Mouse (Mus musculus): Measurements from ENCODE around the gene Tmem217.

DNA sequence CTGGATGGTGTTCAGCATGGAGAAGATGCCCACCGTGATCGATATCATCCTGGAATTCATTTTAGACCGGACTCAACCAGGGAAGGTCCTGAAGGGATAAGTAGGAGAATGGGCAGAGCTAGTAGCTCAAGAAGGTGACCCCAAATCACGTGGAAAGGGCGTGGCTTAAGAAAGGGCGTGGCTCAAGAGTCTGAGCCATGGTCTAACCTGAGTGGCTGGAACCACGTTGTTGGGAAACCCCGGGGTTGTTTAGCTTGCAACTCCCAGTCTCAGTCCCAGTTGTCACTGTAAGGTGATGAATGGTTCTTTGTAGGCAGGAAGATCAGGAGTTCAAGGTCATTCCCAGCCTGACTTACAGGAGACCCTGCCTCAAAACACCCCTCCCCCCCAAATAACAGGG, 32.5 kb downstream of the Tmem217 start:
- TF ChIP-seq CTCF (conservative IDR thresholded peaks at IDR 0.05; ENCODE audit: low read length), result no peak
- no peak for TF ChIP-seq POU5F1 (IDR thresholded peaks at IDR 0.05; ENCODE audit: borderline replicate concordance, low read length)
- no peak for TF ChIP-seq NANOG (IDR thresholded peaks at IDR 0.05; ENCODE audit: borderline replicate concordance, low read length)

All from E14TG2a.4 (cell line).